Mouse (Mus musculus): ENCODE data around the gene Olfr1441.
A peak's percentile ranks its signal among the peaks of the same experiment; 100 is the strongest.

The Olfr1441 gene

DNA sequence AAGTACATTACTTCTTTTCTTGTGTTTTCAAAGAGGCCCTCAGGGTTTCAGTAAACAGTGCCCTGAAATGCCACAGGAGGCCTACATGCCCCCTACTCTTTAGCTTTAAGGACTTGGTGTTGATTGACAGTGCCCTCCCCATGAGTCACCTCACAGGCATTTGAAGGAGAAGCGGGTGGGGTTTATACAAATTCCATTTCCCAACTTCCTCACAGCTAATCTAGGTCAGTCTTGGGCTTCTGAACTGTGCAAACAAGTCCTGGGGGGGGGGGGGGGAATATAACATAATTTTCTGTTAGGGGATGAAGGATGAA, 46.4 kb downstream of the Olfr1441 start:
- DNase-seq: no peak

DNA sequence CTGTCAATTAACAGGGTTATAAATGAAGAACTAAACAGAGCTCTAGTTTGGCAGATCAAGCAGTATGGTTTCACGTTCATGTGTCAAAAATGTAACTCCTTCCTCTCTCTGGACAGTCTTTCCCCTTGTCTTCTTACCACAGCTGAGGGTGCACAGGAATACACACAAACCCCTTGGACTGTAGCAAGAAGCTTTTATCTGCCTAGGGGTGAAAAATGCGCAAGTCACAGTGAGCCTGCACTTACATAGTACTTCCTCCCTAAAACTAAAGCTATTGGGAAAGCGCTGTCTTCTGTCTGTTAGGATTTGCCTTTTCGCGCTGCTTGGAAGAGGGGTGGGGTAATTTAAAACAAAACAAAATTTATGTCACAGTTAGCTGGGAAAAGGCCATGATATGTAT, 46.9 kb downstream of the Olfr1441 start:
- DNase-seq: no peak

DNA sequence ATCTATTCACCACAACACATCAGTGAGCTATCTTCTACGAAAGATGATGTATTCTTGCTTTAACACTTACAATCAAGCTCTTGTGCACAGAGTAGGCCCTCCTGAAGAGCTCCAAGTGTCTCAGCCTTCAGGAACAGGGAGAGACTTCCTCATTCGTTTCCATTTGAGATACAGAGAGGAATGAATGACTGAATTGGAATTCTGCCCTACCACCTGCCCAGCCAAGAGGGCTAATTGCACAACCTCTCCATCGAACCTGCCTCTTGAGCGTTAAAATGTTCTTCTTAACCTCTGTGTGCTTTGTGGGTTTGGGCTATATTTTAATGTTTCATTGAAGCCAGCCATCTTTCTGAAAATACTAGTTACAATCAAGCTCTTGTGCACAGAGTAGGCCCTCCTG, 47.4 kb downstream of the Olfr1441 start:
- DNase-seq: no peak

DNA sequence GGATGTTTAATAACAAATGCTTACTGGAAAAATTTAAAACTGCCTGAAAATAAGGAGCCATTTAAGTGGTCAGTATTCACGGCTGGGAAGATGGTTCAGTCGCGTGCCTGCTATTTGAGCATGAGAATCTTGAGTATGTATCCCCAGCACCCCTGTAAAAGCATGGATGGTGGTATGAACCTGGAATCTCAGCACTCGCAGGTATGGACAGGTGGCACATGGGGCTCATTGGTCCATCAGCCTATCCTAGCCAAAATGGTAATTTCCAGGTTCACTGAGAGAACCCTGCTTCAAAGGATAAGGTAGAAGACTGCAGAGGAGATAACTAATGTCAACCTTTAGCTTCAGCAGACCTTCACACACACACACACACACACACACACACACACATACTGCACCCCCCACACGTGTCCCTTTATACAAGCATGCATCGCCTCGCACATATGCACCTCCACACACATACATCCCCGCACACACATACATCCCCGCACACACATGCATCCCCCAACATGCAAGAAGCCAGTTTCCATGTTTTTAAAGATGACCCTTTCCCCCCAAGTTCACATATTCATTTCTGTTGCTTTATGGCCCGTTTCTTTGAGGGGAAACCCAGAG, 48.4 kb downstream of the Olfr1441 start:
- no peak for DNase-seq

DNA sequence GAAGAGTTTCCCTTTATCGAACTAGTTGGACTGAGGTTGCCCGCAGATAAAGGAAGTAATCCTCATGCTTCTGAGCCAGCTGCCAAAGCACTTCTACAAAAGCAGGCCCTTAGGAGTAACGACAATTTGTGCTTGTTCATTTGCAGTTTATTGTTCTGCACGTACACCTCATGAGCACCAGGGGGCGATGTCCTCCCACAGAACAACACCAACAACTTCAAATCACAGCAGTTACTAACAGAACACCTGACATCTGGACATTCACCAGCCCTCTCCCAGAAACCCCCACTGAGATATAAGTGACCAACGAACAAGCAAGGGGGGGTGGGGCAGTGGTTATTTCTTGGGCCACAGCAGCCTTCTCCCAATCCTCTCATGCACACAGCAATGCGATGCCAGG, 49.0 kb downstream of the Olfr1441 start:
- DNase-seq: peak; percentile 46 to 67

DNA sequence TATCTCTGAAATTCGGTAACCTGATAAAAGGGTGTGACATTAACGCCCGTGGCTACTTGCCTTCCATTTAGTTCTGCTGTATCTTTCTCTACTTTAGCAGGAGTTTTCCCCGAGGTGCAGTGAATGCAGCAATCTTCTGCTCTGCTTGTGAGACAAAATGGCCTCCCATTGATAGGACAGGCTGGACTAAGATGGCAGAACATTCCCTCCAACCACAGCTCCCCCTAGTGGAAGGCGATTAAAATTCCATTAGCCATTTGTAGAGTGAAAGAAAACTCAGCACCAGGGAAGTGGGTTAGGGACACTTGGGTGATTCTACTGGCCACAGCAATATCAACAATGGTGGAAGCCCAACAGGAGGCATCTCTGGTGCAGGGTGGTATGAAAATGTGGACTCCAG, 50.2 kb downstream of the Olfr1441 start:
- DNase-seq: peak in 1 of 2 experiments; percentile 20

DNA sequence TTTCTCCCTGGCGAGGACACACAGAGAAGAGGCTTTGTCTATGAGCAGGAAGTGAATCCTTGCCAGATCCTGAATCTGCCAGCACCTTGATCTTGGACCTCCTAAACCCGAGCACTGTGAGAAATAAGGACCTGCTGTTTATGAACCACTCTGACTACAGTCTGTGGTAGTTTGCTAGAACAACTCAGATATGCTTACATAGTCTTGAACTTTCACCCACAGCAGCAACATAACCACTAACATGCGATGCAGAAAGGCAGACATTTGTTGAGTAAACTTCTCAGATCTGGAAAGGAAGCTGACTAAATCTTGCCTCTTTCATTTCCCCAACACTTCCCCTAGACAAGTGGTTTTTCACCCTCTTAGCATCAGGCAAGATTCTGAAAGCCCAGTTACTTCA, 54.6 kb downstream of the Olfr1441 start:
- no peak for DNase-seq

DNA sequence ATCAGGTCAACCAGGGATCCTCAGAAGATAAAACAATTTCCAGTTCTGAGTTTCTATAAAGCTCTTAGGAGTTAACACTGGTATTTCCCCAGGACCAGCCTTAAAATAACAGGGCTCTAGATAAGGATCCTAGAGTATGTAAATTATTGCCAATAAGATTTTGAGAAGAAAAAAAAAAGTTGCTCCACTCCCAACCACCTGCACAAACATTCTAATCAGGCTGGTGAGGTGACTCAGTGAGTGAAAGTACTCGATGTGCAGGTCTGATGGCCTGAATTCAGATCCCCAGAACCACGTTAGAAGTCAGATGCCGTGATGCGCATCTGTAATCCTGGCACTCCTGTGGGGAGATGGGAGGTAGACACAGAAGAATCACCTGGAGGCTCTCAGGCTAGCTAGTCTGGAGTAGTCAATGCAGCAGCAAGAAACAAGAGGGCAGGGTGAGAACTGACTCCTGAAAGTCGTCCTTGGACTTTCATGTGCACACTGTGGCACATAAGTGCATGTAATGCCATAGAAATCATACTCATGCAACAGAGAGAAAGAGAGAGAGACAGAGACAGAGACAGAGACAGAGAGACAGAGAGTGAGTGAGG, 55.2 kb downstream of the Olfr1441 start:
- DNase-seq: no peak
